Mouse (Mus musculus) heart, postnatal 14 days (tissue): ENCODE results near the gene Myom1. TPM values are rescaled to one million over a fixed set of nuclear protein-coding genes. Genes with fewer than 3 reads are reported as not detected.
A peak's percentile ranks its signal among the peaks of the same experiment; 100 is the strongest.

Experiments
- DNase-seq, 2 experiments: peaks; one replicate each; pipeline ENCODE4 v3.0.0; 2021 to 2022
- intact Hi-C: fragments of 180-260 bp; cut with DNase I; formaldehyde crosslinking; loops from one replicate; pipeline ENCODE4 v1.15.1; 2025
- total RNA-seq, 2 experiments: library from RNA; stranded (reverse); gene quantifications; 2 replicates each; pipeline ENCODE4 v1.2.3; 2021

Gene Myom1
- total RNA-seq, 2 experiments from 2014 or later: 1,141 to 1,154 TPM

DNA sequence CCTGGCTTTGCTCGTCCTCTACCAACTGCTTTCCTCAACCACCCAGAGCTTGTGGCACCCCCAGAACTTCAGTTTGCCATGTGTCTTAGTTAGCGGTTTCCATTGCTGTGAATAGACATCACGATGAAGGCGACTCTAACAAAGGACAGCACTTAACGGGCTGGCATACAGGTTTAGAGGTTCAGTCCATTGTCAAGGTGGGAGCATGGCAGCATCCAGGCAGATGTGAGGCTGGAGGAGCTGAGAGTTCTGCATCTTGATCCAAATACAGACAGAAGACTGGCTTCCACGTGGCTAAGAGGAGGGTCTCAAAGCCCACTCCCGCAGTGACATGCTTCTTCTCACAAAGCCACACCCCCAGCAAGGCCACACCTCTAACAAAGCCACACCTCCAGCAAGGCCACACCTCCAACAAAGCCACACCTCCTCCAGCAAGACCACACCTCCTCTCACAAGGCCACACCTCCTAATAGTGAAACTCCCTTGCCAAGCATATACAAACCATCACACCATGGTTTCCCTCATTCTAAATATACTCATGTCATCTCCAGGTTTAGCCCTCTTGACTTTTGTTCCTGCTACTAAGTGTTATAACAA is 8.3 kb downstream of the Myom1 start:
- intact Hi-C loops: no loop called here
- DNase-seq: no peak

DNA sequence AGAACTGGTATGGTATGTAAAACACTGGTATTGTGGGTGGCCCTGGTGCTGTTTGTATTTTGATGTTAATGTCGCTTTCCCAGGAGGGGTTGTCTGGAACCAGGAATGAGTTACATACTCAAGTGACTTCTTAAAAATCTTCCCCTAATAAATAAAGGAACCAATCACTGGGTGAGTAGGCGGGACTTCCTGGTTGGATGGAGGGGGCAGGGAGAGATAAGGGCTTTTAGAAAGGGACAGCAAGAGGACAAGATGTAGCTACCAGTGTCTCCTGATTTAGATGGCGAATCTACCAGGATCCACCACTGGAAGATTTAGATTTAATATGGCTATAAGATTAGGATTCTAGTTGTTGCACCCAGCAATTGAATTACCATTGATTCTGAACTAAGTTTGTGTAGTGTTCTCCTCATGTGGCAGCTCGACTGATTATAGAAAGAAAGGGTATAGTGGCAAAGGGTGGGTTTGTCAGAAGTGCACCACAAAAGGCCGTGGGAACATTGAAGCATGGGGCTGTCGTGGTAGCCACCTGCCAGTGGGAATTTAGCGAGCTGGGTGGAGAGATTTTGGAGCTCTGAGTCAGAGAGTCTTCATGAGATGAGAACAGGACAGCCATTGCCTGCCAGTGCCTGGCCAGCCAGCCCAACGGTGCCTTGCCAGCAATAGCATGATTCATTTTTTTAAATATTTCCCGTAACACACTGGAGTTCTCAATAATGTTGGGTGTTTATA is 9.7 kb downstream of the Myom1 start:
- intact Hi-C loops: no loop called here
- no peak for DNase-seq

DNA sequence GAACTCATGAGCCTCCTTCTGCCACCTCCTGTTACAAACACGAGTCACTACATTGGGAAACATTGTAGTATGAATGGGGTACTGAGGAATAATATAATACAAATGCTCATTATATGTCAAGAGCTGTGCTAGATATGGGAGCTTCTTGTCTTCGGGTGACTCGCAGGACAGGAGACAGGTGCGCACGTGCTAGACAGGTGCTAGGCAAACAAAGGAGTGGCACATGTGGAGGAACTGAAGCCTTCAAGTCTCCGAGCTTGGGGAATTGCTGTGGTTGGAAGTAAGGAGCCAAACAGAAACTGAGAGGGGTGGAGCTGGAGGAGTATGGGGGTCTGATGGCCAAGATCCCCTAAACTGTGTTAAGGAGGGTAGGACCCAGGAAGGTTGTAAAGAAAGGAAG is 10.7 kb downstream of the Myom1 start:
- intact Hi-C loops: no loop called here
- no peak for DNase-seq

DNA sequence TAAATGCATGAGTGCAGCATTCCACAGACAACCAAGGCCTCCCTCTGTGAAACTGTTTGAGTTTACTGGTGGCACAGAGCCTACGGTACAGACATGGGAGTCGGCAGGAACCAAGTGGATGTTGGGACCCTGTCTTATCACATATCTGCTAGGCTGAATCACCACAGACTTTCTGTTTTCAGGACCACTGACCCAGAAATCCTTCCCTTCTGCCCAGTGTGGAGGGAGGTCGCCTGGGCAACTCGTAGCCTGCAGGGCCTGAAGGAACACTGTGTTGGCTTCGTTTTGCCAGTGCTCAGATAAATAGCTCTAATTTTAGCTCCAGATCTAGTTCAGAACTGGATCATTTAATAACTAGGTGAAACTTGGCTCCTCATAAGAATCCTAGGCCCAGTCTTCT is 12.5 kb downstream of the Myom1 start:
- intact Hi-C loops: no loop called here
- no peak for DNase-seq

DNA sequence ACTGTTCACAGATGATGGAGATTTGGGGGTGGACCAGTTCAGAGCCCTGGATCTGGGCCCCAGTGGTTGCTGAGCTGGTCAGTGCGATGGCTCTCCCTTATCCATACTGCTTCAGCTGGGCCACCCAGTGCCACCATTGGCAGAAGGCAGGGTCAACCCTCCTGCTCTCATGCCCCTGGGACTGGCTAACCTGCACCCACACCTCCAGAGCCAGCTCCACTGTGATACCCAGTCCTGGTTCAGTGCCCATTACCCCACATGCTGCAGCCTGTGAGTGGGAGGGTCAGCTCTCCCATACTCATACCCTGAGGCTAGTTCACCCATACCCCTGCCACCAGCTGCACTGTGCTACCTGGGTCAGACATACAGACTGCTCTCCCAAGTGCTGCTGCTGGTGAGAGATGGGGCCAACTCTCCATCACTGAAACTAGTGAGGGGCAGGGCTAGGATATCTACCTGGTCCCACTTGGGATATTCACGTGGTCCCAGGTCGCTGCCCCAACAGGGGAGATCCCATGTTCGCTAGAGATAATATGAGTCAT is 15.1 kb downstream of the Myom1 start:
- no peak for DNase-seq
- intact Hi-C loops: no loop called here

DNA sequence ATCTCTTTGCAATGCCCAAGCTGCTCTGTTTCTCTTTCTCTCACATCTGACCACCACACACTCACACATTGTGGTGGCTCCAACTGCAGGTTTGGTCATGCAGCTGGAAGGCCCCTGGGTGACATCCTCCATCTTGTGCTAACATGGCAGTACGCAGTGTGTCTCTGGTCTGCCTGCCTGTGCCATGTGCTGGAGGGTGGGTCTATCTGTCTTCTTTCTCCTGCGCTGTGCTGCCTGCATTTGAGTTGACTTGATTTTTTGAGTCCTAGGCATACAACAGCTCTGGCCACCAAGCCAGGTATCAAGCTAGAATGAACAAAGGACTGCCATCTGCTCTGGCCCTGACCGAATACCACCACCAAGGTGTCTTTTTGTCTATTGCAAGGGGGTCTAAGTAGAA is 15.7 kb downstream of the Myom1 start:
- intact Hi-C loops: no loop called here
- no peak for DNase-seq

DNA sequence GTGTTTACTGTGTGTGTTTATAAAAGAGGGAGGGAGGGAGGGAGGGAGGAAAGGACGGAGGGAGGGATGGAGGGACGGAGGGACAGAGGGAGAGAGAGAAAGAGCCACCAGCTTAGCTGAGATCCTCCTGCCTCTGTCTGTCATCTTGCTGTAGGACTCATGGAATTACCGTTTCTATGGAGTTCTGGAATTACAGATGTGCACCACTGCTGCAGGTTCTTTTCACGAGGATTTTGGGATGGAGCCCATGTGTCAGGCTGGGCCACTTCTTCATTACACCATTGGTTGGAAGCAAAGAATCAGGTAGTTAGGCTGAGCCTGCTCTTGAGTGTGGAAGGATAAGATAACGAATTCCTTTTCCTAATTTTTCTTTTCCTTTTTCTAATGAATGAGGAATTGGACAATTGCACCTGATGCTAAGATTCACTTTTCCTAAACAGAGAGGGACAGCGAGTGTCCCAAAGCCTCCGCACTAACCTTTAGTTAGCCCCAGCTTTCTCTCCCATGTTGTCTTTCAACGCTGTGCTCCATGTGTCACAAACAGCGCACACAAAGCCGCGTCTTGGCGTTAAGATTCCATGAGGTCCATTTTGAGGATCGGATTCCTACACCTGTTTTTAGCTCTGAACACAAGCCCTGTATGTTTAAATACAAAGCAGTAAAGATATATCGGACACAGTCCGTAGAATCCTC is 16.3 kb downstream of the Myom1 start:
- intact Hi-C loops: no loop called here
- no peak for DNase-seq

DNA sequence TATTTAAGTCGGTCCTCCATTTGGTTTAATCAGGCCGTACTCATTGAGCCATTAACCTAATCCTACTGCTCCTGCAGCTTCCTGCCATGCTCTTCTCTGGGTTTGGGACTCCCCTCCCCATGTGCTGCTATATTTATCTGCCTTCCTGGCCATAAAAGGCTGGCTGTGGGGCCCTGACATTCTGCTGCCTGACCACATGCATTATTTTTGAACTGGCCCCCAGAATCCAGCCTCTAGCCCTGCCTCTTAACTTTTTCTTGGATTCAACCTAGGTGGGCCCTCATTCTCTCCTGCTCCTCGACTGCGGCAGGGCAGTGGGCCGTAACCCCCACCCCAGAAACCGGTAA is 16.8 kb downstream of the Myom1 start:
- DNase-seq: no peak
- intact Hi-C loops: no loop called here

DNA sequence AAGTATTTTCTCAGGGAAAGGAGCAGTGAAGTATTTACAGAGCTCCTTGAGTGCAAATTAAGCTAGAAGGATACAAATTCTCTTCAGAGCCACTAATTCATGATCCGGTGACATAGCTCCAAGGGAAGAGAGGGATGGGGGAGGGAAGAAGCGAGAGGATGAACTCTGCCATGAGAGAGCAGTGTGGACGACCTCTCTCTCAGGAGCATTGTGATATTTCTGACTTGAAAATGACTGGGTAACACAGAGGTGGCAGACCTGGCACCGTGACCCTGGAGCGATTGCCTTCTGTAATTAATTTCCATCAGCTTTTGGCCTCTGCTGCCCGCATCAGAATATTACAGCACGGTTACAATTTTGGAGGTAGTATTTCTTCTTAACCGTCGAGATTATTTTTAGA is 17.4 kb downstream of the Myom1 start:
- DNase-seq: no peak
- intact Hi-C loops: loop anchor here (2.0 kb wide), 1 partner anchor 17 kb away; the partner anchor contains the start of genes Myl12a and Myom1

DNA sequence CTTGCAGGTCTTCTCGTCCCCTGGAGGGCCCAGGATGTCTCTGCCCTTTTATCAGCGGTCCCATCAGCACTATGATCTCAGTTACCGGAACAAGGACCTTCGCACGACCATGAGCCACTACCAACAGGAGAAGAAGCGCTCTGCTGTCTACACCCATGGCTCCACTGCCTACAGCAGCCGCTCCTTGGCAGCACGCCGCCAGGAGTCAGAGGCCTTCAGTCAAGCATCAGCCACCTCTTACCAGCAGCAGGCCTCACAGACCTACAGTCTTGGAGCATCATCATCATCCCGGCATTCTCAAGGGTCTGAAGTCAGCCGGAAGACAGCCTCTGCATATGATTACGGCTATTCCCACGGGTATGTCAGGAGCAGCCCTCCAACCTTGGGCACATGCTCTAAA is 20.4 kb downstream of the Myom1 start:
- no peak for DNase-seq
- intact Hi-C loops: no loop called here

DNA sequence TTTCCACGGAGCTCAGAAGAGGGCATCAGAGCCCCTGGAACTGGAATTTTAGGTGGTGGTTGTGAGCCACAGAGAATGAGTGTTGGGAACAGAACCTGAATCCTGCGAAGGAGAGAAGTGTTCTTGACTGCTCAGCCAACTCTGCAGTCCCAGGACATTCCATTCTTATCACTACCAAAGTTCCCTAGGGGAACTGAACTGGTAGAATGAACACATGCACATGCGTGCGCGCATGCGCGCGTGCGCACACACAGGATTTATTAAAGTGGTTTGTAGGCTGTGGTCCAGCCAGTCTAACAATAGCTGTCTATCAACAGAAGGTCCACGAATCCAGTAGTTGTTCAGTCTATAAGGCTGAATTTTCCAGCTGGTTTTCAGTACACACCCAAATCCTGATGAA is 21.6 kb downstream of the Myom1 start:
- peak; percentile 65 to 67 for DNase-seq
- intact Hi-C loops: no loop called here

DNA sequence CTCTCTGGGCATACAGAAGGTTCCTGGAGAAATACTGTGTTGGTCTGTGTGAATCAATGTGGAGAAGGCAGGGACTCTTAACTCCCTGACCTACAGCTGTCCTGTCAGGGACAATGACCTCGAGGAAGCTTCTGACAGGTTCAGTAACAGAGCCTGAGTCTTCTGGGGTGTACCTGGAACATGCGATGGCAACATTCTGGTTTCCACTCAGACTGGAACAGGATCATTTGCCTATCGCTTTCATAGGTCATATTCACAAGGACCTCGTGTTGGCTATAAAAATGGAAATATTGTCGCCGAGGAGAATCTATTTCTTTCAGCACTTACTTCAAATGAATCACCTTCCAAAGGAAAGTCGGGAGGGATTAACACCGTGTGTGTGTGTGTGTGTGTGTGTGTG is 23.5 kb downstream of the Myom1 start:
- DNase-seq: no peak
- intact Hi-C loops: no loop called here

DNA sequence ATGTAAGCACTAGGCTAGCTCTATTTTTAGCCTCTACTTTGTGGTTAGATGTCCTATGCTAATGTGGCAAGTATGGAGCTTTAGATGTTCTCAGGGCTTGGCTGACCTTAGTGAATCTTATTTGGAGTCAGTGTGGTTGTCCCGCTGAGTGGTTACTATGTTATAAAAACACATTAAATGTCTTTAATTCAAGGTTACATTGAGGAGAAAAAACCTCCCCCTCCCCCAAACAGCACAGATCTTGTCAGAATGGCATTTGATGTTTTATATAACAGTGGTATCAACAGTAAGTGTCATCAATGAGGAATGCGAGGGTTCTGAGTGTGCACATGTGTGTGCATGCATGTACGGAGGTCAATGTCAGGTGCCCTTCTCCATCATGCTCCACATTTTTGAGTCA is 24.8 kb downstream of the Myom1 start:
- intact Hi-C loops: no loop called here
- no peak for DNase-seq

DNA sequence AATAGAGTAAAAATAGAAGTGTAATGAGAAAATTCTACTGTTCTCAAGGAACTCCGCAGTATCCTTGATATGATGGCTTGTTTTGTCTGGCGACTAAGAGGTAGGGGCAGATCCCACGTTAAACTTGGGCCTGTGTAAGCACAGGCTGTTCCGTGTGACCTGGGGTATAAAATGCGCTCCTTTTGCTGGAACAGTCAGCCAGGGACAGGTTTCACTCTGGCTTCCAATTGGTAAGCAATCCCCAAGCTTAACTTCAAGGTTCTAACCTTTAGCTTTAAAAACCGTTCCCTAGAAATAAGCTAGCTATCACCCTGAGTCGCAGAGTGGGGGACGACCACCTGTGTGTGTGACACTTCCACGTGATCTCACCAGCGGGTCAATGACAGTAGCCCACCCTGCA is 30.3 kb downstream of the Myom1 start:
- intact Hi-C loops: no loop called here
- no peak for DNase-seq

DNA sequence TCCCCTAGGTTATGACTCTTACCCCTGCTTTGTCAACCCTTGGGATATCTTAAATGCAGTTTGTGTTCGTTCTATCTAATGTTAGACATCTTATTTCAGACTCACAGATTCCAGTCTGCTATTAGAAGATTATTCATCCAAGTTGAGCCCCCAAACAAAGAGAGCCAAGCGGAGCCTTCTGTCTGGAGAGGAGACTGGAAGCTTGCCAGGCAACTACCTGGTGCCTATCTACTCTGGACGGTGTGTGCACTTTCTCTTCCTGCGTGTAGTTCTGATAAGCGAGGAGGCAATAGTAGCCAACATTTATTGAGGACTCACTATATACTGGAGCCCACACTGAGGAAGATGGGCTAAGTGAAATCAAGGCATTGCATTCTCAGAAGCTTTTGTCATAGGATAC is 32.0 kb downstream of the Myom1 start:
- intact Hi-C loops: no loop called here
- DNase-seq: no peak

DNA sequence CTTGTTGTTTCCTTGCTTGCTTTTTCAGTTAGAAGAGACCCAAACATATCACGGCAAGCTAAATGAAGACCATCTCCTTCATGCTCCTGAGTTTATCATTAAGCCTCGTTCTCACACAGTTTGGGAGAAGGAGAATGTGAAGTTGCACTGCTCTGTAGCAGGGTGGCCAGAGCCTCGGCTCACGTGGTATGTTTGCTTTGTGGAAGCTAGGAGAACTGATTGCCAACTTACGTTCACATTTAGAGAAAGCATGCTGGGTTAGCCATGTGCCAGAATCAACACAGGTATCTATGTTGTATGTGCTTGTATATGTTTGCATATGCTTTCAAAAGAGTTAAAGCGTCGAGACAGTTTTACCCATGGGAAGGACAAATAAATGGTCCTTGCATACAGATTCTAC is 34.8 kb downstream of the Myom1 start:
- intact Hi-C loops: no loop called here
- no peak for DNase-seq

DNA sequence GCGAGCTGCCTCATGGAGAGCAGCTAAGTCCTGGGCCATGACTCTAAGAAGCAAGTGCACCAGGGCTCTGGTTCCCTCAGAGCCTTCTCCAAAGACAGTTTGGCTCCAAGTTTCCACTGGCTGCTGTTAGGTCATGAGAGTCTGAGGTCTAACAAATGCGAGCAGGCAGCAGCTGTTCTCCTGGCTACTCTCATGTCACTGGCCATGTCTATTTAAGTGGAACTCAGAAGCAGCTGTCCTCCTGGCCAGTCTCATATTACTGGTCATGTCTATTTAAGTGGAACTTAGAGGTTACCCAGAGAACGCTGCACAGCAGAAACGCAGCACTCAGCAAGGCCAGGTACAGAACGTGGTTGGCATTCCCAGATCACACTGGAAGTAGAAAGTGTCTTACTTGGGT is 36.4 kb downstream of the Myom1 start:
- intact Hi-C loops: no loop called here
- peak; percentile 58 to 71 for DNase-seq

DNA sequence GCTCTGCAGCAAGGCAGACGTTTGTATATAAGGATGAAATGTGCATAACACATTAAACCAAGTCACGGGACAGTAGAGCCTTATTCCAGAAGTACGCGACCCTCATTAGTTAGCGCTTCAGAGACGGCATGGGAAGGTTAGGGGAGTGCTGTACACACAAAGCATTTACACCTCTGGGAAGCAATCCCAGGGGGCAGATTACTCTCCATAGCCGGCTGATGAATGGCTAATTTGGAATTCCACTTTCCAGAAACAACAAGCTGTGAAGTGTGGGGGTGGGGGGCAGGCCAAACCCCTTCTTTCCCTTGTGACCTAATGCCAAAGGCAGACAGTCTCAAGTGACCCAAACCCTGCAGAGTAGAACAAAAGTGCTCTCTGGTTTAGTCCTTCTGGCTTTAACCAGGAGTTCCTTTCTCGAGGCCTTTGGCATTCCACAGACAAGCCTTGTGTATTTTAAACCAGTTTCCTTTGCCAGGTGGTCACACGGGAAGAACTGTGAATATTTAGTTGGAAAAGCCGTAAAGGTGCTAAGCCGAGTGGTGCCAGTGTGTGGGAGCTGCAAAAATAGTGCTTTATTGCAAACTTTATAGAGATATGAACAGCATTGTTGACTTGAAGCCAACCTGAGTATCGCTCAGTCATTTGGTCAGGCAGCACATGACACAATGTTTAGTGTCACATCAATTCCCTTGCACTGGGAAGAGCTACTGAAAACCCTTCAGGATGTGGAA is 37.6 kb downstream of the Myom1 start:
- intact Hi-C loops: no loop called here

DNA sequence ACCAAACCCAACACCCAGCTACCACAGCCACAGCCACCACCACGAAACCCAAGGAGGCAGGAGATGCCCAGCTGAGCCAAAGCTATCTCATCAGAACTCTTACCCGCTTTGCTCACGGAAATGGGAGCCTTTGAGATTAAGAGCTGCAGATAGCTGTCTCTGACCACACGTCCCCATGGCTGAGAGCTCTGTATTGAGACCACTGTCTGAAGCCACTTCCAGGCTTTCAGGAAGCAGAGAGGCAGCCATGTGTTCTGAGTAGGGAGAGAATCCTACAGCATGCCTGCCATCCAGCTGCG is 38.1 kb downstream of the Myom1 start:
- intact Hi-C loops: no loop called here

More for the DNA sequence above, 37.6 kb downstream of the Myom1 start:
- peak in 1 of 2 experiments; percentile 26 for DNase-seq

DNA sequence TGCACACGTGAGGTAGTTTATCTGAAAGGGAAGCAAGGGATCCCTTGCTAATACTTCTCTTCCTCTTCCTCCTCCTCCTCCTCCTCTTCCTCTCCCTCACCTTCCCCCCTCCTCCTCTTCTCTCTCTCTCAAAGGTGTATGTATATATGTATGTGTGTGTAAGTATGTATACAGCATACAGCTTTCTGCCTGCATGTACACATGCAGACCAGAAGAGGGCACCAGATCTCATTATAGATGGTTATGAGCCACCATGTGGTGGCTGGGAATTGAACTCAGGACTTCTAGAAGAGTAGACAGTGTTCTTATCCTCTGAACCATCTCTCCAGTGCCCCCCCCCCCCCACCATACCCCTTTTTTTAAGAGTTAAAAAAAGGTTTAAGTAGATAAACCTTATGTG is 40.2 kb downstream of the Myom1 start:
- intact Hi-C loops: no loop called here
- DNase-seq: peak in 1 of 2 experiments; percentile 0

More for the DNA sequence above, 38.1 kb downstream of the Myom1 start:
- DNase-seq: no peak

DNA sequence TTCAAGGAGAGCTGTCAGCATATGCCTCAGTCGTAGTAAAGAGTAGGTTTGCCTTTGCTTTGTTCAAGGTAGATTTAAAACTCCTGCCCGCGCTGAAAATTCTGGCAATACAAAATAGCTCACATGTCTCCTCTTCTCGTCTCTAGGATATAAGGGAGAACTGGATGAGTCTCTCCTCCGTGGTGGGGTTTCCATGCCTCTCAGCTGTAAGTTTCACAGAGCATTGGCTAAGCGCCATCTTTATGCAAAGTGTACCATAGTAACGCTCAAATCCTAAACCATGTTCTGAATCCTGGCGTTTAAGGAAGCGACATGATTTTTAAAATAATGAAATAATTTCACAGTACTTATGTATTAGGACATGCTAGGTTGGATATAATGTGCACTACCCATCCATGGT is 43.2 kb downstream of the Myom1 start:
- no peak for DNase-seq
- intact Hi-C loops: no loop called here
